Mouse (Mus musculus) midbrain, embryonic 13.5 days (tissue): Measurements from ENCODE around the gene Lclat1. TPM values are rescaled to one million over a fixed set of nuclear protein-coding genes. Genes with fewer than 3 reads are reported as not detected.

Experiments
- ATAC-seq: fragments of 200-750 bp; cut with Nextera tagmentation; 2 replicates; pipeline ENCODE4 v1.8.0; 2017; ENCODE audit warnings: mild to moderate bottlenecking, moderate TSS enrichment, moderate library complexity
- H3K27ac ChIP-seq: fragments of 300-500 bp; sonication (generic); 2 replicates; pipeline ENCODE4 v1.5.1; 2015; ENCODE audit warnings: inconsistent platforms, mild to moderate bottlenecking, moderate library complexity
- H3K27me3 ChIP-seq: fragments of 300-500 bp; sonication (generic); 2 replicates; pipeline ENCODE4 v1.6.1; 2015; ENCODE audit warnings: mild to moderate bottlenecking, inconsistent platforms
- H3K36me3 ChIP-seq: fragments of 300-500 bp; sonication (generic); 2 replicates; pipeline ENCODE4 v1.6.1; 2015; ENCODE audit warnings: mild to moderate bottlenecking, inconsistent platforms
- H3K4me1 ChIP-seq: fragments of 300-500 bp; sonication (generic); replicated peaks from 2 replicates; pipeline ENCODE4 v1.6.1; 2015; ENCODE audit warnings: inconsistent platforms
- H3K4me2 ChIP-seq: fragments of 300-500 bp; sonication (generic); replicated peaks from 2 replicates; pipeline ENCODE4 v1.6.1; 2015; ENCODE audit warnings: moderate library complexity, mild to moderate bottlenecking, inconsistent platforms
- H3K4me3 ChIP-seq: fragments of 300-500 bp; sonication (generic); replicated peaks from 2 replicates; pipeline ENCODE4 v1.5.1; 2015; ENCODE audit warnings: mild to moderate bottlenecking, inconsistent platforms
- H3K9ac ChIP-seq: fragments of 300-500 bp; sonication (generic); replicated peaks from 2 replicates; pipeline ENCODE4 v1.6.1; 2015; ENCODE audit warnings: mild to moderate bottlenecking, inconsistent platforms
- H3K9me3 ChIP-seq: fragments of 300-500 bp; sonication (generic); 2 replicates; pipeline ENCODE4 v1.6.1; 2016; ENCODE audit warnings: mild to moderate bottlenecking, inconsistent platforms
- WGBS: fragments of 180-500 bp; shearing (Covaris S2); methylation state at CpG from one replicate; pipeline ENCODE4 v1.1.7; 2015; 5-methylcytosine and 5-hydroxymethylcytosine counted together
- polyA plus RNA-seq: library from polyadenylated mRNA; unstranded; fragments of >200 nt; fragmentation: Nextera tagmentation; extraction: Ambion mirVana; gene quantifications from 2 replicates; pipeline ENCODE4 v1.2.1, GENCODE M21; 2015

Gene Lclat1
- polyA plus RNA-seq, 1 experiment from 2014 or later: 7.9 TPM

- ATAC-seq: no peak
- no peaks in the 10 kb centered on the region for H3K36me3 ChIP-seq
- H3K4me1 ChIP-seq: peaks cover 4% of the 10 kb centered on the region; the same call in 1 of the 2 replicates
- H3K9me3 ChIP-seq: no peaks in the 10 kb centered on the region
- no peak overlapping the region for H3K27ac ChIP-seq
- 80% methylated on average over 5 of the region's 5 CpGs for whole genome bisulfite sequencing
- H3K27me3 ChIP-seq: no peaks in the 10 kb centered on the region
- H3K4me2 ChIP-seq: no peak overlapping the region
- H3K4me3 ChIP-seq: no peak overlapping the region
- no peak overlapping the region for H3K9ac ChIP-seq
Measured at GRCm38 (mm10) chr17:73071725-73072263, 36.0 kb upstream of the Lclat1 start.

- no peak overlapping the region for H3K27ac ChIP-seq
- H3K4me2 ChIP-seq: no peak overlapping the region
- no peak overlapping the region for H3K4me3 ChIP-seq
- H3K36me3 ChIP-seq: no peaks in the 10 kb centered on the region
- H3K4me1 ChIP-seq: peaks cover 4% of the 10 kb centered on the region; the same call in 1 of the 2 replicates
- no peak for ATAC-seq
- no peaks in the 10 kb centered on the region for H3K9me3 ChIP-seq
- H3K9ac ChIP-seq: no peak overlapping the region
- 77% methylated on average over 8 of the region's 8 CpGs for WGBS
- H3K27me3 ChIP-seq: no peaks in the 10 kb centered on the region
Measured at GRCm38 (mm10) chr17:73072286-73072685, 35.5 kb upstream of the Lclat1 start.

- no peaks in the 10 kb centered on the region for H3K27me3 ChIP-seq
- H3K4me2 ChIP-seq: no peak overlapping the region
- no peak overlapping the region for H3K27ac ChIP-seq
- no peak overlapping the region for H3K4me3 ChIP-seq
- no peaks in the 10 kb centered on the region for H3K4me1 ChIP-seq
- H3K36me3 ChIP-seq: no peaks in the 10 kb centered on the region
- 87% methylated on average over 3 of the region's 3 CpGs for WGBS
- no peak for ATAC-seq
- no peaks in the 10 kb centered on the region for H3K9me3 ChIP-seq
- H3K9ac ChIP-seq: no peak overlapping the region
Measured at GRCm38 (mm10) chr17:73074631-73075030, 33.2 kb upstream of the Lclat1 start.

GRCm38 (mm10) chr17:73075238-73075890 is 32.4 kb upstream of the Lclat1 start:
- no peak for ATAC-seq
- WGBS: 84% methylated on average over 9 of the region's 9 CpGs
- H3K27ac ChIP-seq: no peak overlapping the region

GRCm38 (mm10) chr17:73077638-73078037 is 30.1 kb upstream of the Lclat1 start:
- 87% methylated on average over 3 of the region's 3 CpGs for WGBS
- Histone ChIP-seq H3K9me3 (no peaks in the 10 kb centered on the region), H3K4me3 (no peak overlapping the region), H3K9ac (no peak overlapping the region), H3K36me3 (no peaks in the 10 kb centered on the region), H3K4me2 (no peak overlapping the region), H3K27ac (no peak overlapping the region), H3K4me1 (no peaks in the 10 kb centered on the region), H3K27me3 (no peaks in the 10 kb centered on the region)
- no peak for ATAC-seq

More at GRCm38 (mm10) chr17:73075238-73075890, 32.4 kb upstream of the Lclat1 start:
- Histone ChIP-seq H3K27me3 (no peaks in the 10 kb centered on the region), H3K4me3 (no peak overlapping the region), H3K36me3 (no peaks in the 10 kb centered on the region), H3K9ac (no peak overlapping the region), H3K4me1 (no peaks in the 10 kb centered on the region), H3K4me2 (no peak overlapping the region), H3K9me3 (no peaks in the 10 kb centered on the region)

- H3K27ac ChIP-seq: no peak overlapping the region
- no peaks in the 10 kb centered on the region for H3K36me3 ChIP-seq
- no peaks in the 10 kb centered on the region for H3K4me1 ChIP-seq
- H3K4me3 ChIP-seq: no peak overlapping the region
- no peaks in the 10 kb centered on the region for H3K9me3 ChIP-seq
- ATAC-seq: no peak
- H3K9ac ChIP-seq: no peak overlapping the region
- WGBS: 60% methylated on average over 9 of the region's 9 CpGs
- H3K4me2 ChIP-seq: no peak overlapping the region
- no peaks in the 10 kb centered on the region for H3K27me3 ChIP-seq
Measured at GRCm38 (mm10) chr17:73081360-73082133, 26.2 kb upstream of the Lclat1 start.

- Histone ChIP-seq H3K36me3 (no peaks in the 10 kb centered on the region), H3K4me1 (no peaks in the 10 kb centered on the region), H3K4me3 (no peak overlapping the region), H3K27ac (no peak overlapping the region), H3K9me3 (no peaks in the 10 kb centered on the region), H3K4me2 (no peak overlapping the region), H3K27me3 (no peaks in the 10 kb centered on the region), H3K9ac (no peak overlapping the region)
- 66% methylated on average over 4 of the region's 4 CpGs for WGBS
- no peak for ATAC-seq
Measured at GRCm38 (mm10) chr17:73082506-73083196, 25.1 kb upstream of the Lclat1 start.

- 56% methylated on average over 13 of the region's 13 CpGs for WGBS
- Histone ChIP-seq H3K4me2 (no peak overlapping the region), H3K9me3 (no peaks in the 10 kb centered on the region), H3K27ac (no peak overlapping the region), H3K27me3 (no peaks in the 10 kb centered on the region), H3K4me1 (no peaks in the 10 kb centered on the region), H3K36me3 (no peaks in the 10 kb centered on the region), H3K4me3 (no peak overlapping the region), H3K9ac (no peak overlapping the region)
- no peak; the same call in 1 of the 2 replicates for ATAC-seq
Measured at GRCm38 (mm10) chr17:73087045-73087910, 20.5 kb upstream of the Lclat1 start.

- H3K36me3 ChIP-seq: no peaks in the 10 kb centered on the region
- 93% methylated on average over 8 of the region's 8 CpGs for WGBS
Measured at GRCm38 (mm10) chr17:73091368-73091767, 16.4 kb upstream of the Lclat1 start.

GRCm38 (mm10) chr17:73092103-73093097 is 15.4 kb upstream of the Lclat1 start:
- H3K27ac ChIP-seq: no peak overlapping the region
- H3K4me2 ChIP-seq: no peak overlapping the region
- no peak overlapping the region for H3K4me3 ChIP-seq
- H3K4me1 ChIP-seq: peaks cover 4% of the 10 kb centered on the region; the same call in 1 of the 2 replicates
- peaks cover 10% of the 10 kb centered on the region for H3K27me3 ChIP-seq
- no peak overlapping the region for H3K9ac ChIP-seq
- ATAC-seq: no peak
- H3K36me3 ChIP-seq: no peaks in the 10 kb centered on the region
- 84% methylated on average over 12 of the region's 12 CpGs for WGBS
- no peaks in the 10 kb centered on the region for H3K9me3 ChIP-seq

More at GRCm38 (mm10) chr17:73091368-73091767, 16.4 kb upstream of the Lclat1 start:
- Histone ChIP-seq H3K9me3 (no peaks in the 10 kb centered on the region), H3K27me3 (peaks cover 10% of the 10 kb centered on the region), H3K4me1 (peaks cover 4% of the 10 kb centered on the region; the same call in 1 of the 2 replicates), H3K9ac (no peak overlapping the region), H3K27ac (no peak overlapping the region), H3K4me3 (no peak overlapping the region), H3K4me2 (no peak overlapping the region)
- ATAC-seq: no peak
